Mouse (Mus musculus) C2C12 (cell line): ENCODE measurements at regions not wholly inside any gene's neighbourhood (a gene's known extent, or its start where the extent isn't known, plus 50 kb on each side); places are given as distances from the start of the nearest gene placed in this dataset.

Experiments used
- CEBPB ChIP-seq: IDR thresholded peaks from one replicate; pipeline ENCODE4 v1.6.1; 2011; ENCODE audit warnings: low read depth, mild to moderate bottlenecking, control low read depth, moderate library complexity
- CTCF ChIP-seq: IDR thresholded peaks from one replicate; pipeline ENCODE4 v1.5.1; 2011; ENCODE audit not compliant: control insufficient read depth, insufficient read depth, insufficient read length
- FOSL1 ChIP-seq: IDR thresholded peaks from one replicate; pipeline ENCODE4 v1.8.0; 2011; ENCODE audit warnings: mild to moderate bottlenecking, low read length; ENCODE audit not compliant: poor library complexity, insufficient read depth, severe bottlenecking
- MYOD1 ChIP-seq: IDR thresholded peaks from one replicate; pipeline ENCODE4 v1.6.1; 2011; ENCODE audit warnings: low read depth; ENCODE audit not compliant: control insufficient read depth, insufficient read length
- MYOG ChIP-seq: IDR thresholded peaks from one replicate; pipeline ENCODE4 v1.6.1; 2011; ENCODE audit not compliant: control insufficient read depth, insufficient read length; ENCODE audit errors: extremely low read depth
- USF1 ChIP-seq: IDR thresholded peaks from one replicate; pipeline ENCODE4 v1.6.1; 2011; ENCODE audit warnings: low read depth, mild to moderate bottlenecking, control low read depth, moderate library complexity

- TF ChIP-seq CEBPB (no peak), CTCF (no peak), FOSL1 (no peak), USF1 (no peak), MYOD1 (no peak), MYOG (no peak)
These were observed 113.7 kb upstream of the Egfr start for GRCm38 (mm10) chr11:16638349-16638748.
